Mouse (Mus musculus) CH12.LX (cell line): ENCODE measurements around the gene Lamc1. TPM values are rescaled to one million over a fixed set of nuclear protein-coding genes. Genes with fewer than 3 reads are reported as not detected.

ENCODE experiments used
- DNase-seq: peaks from one replicate; pipeline ENCODE4 v3.0.0-alpha.2; 2013; ENCODE audit errors: extremely low read depth
- H3K27ac ChIP-seq: 2 replicates; pipeline ENCODE4 v1.5.1; 2012; ENCODE audit warnings: low read depth, mild to moderate bottlenecking, control low read depth, moderate library complexity; ENCODE audit not compliant: insufficient read depth
- H3K27me3 ChIP-seq: replicated peaks from 2 replicates; pipeline ENCODE3; 2012; ENCODE audit warnings: inconsistent platforms
- H3K36me3 ChIP-seq, 2 experiments: replicated peaks in 1 of 2; 2 replicates each; pipeline versions ENCODE3 to v1.6.1; 2012; ENCODE audit warnings: inconsistent platforms in 1 of 2, low read length in 1 of 2, mild to moderate bottlenecking in 1 of 2, mixed read lengths in 1 of 2, moderate library complexity in 1 of 2; ENCODE audit not compliant: control insufficient read depth in 1 of 2, insufficient read depth in 1 of 2
- H3K4me1 ChIP-seq, 2 experiments: 2 replicates each; pipeline ENCODE4 v1.6.1; 2012; ENCODE audit warnings: inconsistent platforms in 1 of 2, moderate library complexity in 1 of 2; ENCODE audit not compliant: insufficient read depth in 2 of 2, control insufficient read depth in 1 of 2
- H3K4me2 ChIP-seq: 2 replicates; pipeline ENCODE4 v1.6.1; 2012; ENCODE audit warnings: low read depth, mild to moderate bottlenecking, control low read depth; ENCODE audit not compliant: poor library complexity, insufficient read depth, severe bottlenecking
- H3K4me3 ChIP-seq, 3 experiments: fragments of 150-350 bp in 1 of 3; sonication (generic) in 1 of 3; replicated peaks in 1 of 3; 2 replicates each; pipeline versions ENCODE3 to v1.5.1; 2011 to 2012; ENCODE audit warnings: low read depth in 2 of 3, low read length in 2 of 3, mild to moderate bottlenecking in 2 of 3, moderate library complexity in 2 of 3, control low read depth in 1 of 3, improper control_type of control experiment in 1 of 3, inconsistent platforms in 1 of 3, mixed read lengths in 1 of 3; ENCODE audit not compliant: poor library complexity in 1 of 3
- H3K79me2 ChIP-seq: replicated peaks from 2 replicates; pipeline ENCODE4 v1.6.1; 2012; ENCODE audit warnings: mild to moderate bottlenecking, moderate library complexity; ENCODE audit not compliant: control insufficient read depth, poor library complexity, insufficient read depth, severe bottlenecking; ENCODE audit errors: extremely low read depth
- H3K9ac ChIP-seq: 2 replicates; pipeline ENCODE4 v1.6.1; 2012; ENCODE audit warnings: low read depth, mild to moderate bottlenecking, control low read depth, moderate library complexity; ENCODE audit not compliant: insufficient read depth
- H3K9me3 ChIP-seq: replicated peaks from 2 replicates; pipeline ENCODE3; 2012; ENCODE audit warnings: low read length, inconsistent platforms, mixed read lengths
- BHLHE40 ChIP-seq: IDR thresholded peaks from 2 replicates; pipeline ENCODE4 v1.6.1; 2011; ENCODE audit warnings: mild to moderate bottlenecking, low read depth, low read length, improper control_type of control experiment
- CHD1 ChIP-seq: IDR thresholded peaks from 2 replicates; pipeline ENCODE4 v1.6.1; 2012; ENCODE audit warnings: low read depth, low read length, improper control_type of control experiment, inconsistent platforms
- CHD2 ChIP-seq: IDR thresholded peaks from 2 replicates; pipeline ENCODE4 v1.6.1; 2011; ENCODE audit warnings: low read length, improper control_type of control experiment
- ELF1 ChIP-seq: IDR thresholded peaks from 2 replicates; pipeline ENCODE4 v1.6.1; 2014; ENCODE audit warnings: low read depth, mild to moderate bottlenecking, inconsistent platforms, low read length, improper control_type of control experiment
- JUN ChIP-seq: IDR thresholded peaks from 2 replicates; pipeline ENCODE4 v1.6.1; 2011; ENCODE audit warnings: low read depth, mild to moderate bottlenecking, low read length, improper control_type of control experiment, moderate library complexity; ENCODE audit not compliant: insufficient read depth
- JUND ChIP-seq: conservative IDR thresholded peaks from 2 replicates; pipeline ENCODE4 v1.6.1; 2011; ENCODE audit warnings: low read depth, low read length, improper control_type of control experiment
- MAFK ChIP-seq: IDR thresholded peaks from 2 replicates; pipeline ENCODE4 v1.6.1; 2011; ENCODE audit warnings: low read length, improper control_type of control experiment; ENCODE audit not compliant: insufficient replicate concordance
- MXI1 ChIP-seq: IDR thresholded peaks from 2 replicates; pipeline ENCODE4 v1.6.1; 2011; ENCODE audit warnings: mild to moderate bottlenecking, low read depth, low read length, improper control_type of control experiment
- NRF1 ChIP-seq: IDR thresholded peaks from 2 replicates; pipeline ENCODE4 v1.6.1; 2014; ENCODE audit warnings: low read depth, mild to moderate bottlenecking, inconsistent platforms, low read length, improper control_type of control experiment, moderate library complexity
- POLR2AphosphoS2 ChIP-seq: IDR thresholded peaks from 2 replicates; pipeline ENCODE4 v1.6.1; 2011; ENCODE audit warnings: low read depth, low read length, improper control_type of control experiment
- RAD21 ChIP-seq: IDR thresholded peaks from 2 replicates; pipeline ENCODE4 v1.6.1; 2011; ENCODE audit warnings: low read depth, mild to moderate bottlenecking, low read length, improper control_type of control experiment, moderate library complexity
- SIN3A ChIP-seq: IDR thresholded peaks from 2 replicates; pipeline ENCODE4 v1.6.1; 2012; ENCODE audit warnings: low read length, improper control_type of control experiment, inconsistent platforms
- SMC3 ChIP-seq: IDR thresholded peaks from 2 replicates; pipeline ENCODE4 v1.6.1; 2011; ENCODE audit warnings: low read depth, low read length, improper control_type of control experiment
- TBP ChIP-seq: conservative IDR thresholded peaks from 2 replicates; pipeline ENCODE4 v1.6.1; 2011; ENCODE audit warnings: low read depth, low read length, improper control_type of control experiment
- dilution Hi-C: fragments of 300-500 bp; cut with MboI; formaldehyde crosslinking; loops from 2 replicates; pipeline ENCODE4 v1.14.3; 2020; ENCODE audit warnings: low sequenced_read_pairs; ENCODE audit not compliant: extremely low pct_unique_long_range_greater_than_20kb, extremely low pct_ligation_motif_present
- in situ Hi-C: fragments of 300-500 bp; cut with MboI; formaldehyde crosslinking; loops from 3 replicates; pipeline ENCODE4 v1.14.3; 2019; ENCODE audit warnings: low sequenced_read_pairs, low pct_ligation_motif_present, low pct_unique_long_range_greater_than_20kb, mixed read lengths
- polyA plus RNA-seq: library from polyadenylated mRNA; unstranded; fragments of >175 nt; gene quantifications from 2 replicates; pipeline ENCODE4 v1.2.1, GENCODE M21; 2012; ENCODE audit warnings: low read depth; ENCODE audit not compliant: insufficient read length
- total RNA-seq, 2 experiments: library from RNA; depleted of rRNA; stranded (reverse); fragments of 300-350 nt in 1 of 2; fragments of >200 nt in 1 of 2; gene quantifications; 2 replicates each; pipeline ENCODE4 v1.2.3; 2012 to 2014

Gene Lamc1
- total and polyA plus RNA-seq, 3 experiments = 5.7 to 16.7 (median 10.5) TPM

DNA sequence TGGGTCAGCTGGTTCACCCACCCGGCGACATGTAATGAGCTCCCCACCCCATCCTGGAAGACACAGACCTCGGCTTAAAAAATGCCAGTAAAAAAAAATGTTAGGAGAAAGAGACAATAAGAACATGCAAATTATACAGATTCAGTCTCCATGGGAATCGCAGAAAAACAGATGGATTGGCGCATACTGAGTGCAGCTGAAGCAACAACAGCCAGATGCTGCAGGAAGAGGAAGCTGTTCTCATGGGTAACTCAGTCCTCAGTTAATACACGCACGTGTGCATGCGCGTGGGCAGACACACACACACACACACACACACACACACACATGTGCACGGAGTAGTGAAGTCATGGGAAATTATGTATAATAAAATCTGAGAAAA lies 23.7 kb downstream of the Lamc1 start:
- Histone ChIP-seq H3K27me3 (no peaks in the 10 kb centered on the region), H3K4me1 (peaks cover 9 to 37% of the 10 kb centered on the region in 2 experiments; a peak in 3 of 4 replicates), H3K4me2 (no peak overlapping the region), H3K79me2 (peaks cover 2% of the 10 kb centered on the region; the same call in 1 of the 2 replicates), H3K9me3 (no peaks in the 10 kb centered on the region), H3K9ac (no peak overlapping the region), H3K27ac (no peak overlapping the region), H3K36me3 (no peaks in the 10 kb centered on the region), H3K4me3 (no peak overlapping the region)
- in situ Hi-C loops (no loop called here), dilution Hi-C loops (no loop called here)
- TF ChIP-seq MAFK (no peak), ELF1 (no peak), CHD1 (no peak), SMC3 (no peak), MXI1 (no peak), SIN3A (no peak), CHD2 (no peak), POLR2AphosphoS2 (no peak), BHLHE40 (no peak), JUND (no peak), TBP (no peak), NRF1 (no peak), JUN (no peak)
- DNase-seq = no peak

- Histone ChIP-seq H3K9me3 (no peaks in the 10 kb centered on the region), H3K4me2 (peak overlapping the region; percentile 38), H3K79me2 (peaks cover 2% of the 10 kb centered on the region; the same call in 1 of the 2 replicates), H3K4me3 (no peak overlapping the region), H3K9ac (peak overlapping the region; percentile 21; the same call in 1 of the 2 replicates), H3K4me1 (peaks cover 9 to 37% of the 10 kb centered on the region in 2 experiments; a peak in 3 of 4 replicates), H3K36me3 (no peaks in the 10 kb centered on the region), H3K27me3 (no peaks in the 10 kb centered on the region), H3K27ac (0 out of 2 replicates have a peak overlapping the region, but pooled peaks have one; percentile 9)
- DNase-seq = no peak
- in situ Hi-C loops (no loop called here), dilution Hi-C loops (no loop called here)
- no peak for TF ChIP-seq RAD21
- TF ChIP-seq ELF1 = peak; percentile 64; the same call in 1 of the 2 replicates
Measured at GRCm38 (mm10) chr1:153308179-153308914, 24.2 kb downstream of the Lamc1 start.
